Mouse (Mus musculus) retina, embryonic 14.5 days (tissue): Measurements from ENCODE around the gene Nek8.

ENCODE experiments used
- DNase-seq: peaks from one replicate; pipeline ENCODE4 v3.0.0-alpha.2; 2015; ENCODE audit warnings: low spot score

Gene Nek8

GRCm38 (mm10) chr11:78182961-78183844, 6.7 kb upstream of the Nek8 start, which contains the start of gene Rpl23a:
Gene Rpl23a (minus strand): TSS chr11:78183584.
- DNase-seq: peak; percentile 97

- no peak for DNase-seq
These were observed 6.0 kb upstream of the Nek8 start for GRCm38 (mm10) chr11:78182450-78182849.

GRCm38 (mm10) chr11:78181830-78182357, 5.4 kb upstream of the Nek8 start:
- DNase-seq: no peak

- no peak for DNase-seq
These were observed 3.7 kb upstream of the Nek8 start for GRCm38 (mm10) chr11:78180081-78180761.

GRCm38 (mm10) chr11:78179438-78179999, 3.0 kb upstream of the Nek8 start:
- DNase-seq: no peak

- DNase-seq: peak; percentile 52
These were observed 2.5 kb upstream of the Nek8 start for GRCm38 (mm10) chr11:78178859-78179437.

- DNase-seq: peak; percentile 98
These were observed 1.7 kb upstream of the Nek8 start for GRCm38 (mm10) chr11:78177903-78178858.

- no peak for DNase-seq
These were observed 962 bp upstream of the Nek8 start for GRCm38 (mm10) chr11:78177437-78177836.

- DNase-seq: no peak
These were observed 443 bp upstream of the Nek8 start for GRCm38 (mm10) chr11:78176905-78177331.

- DNase-seq: peak; percentile 50
These were observed 589 bp downstream of the Nek8 start for GRCm38 (mm10) chr11:78175771-78176401.

GRCm38 (mm10) chr11:78174506-78174905, 2.0 kb downstream of the Nek8 start:
- DNase-seq: no peak

- no peak for DNase-seq
These were observed 3.6 kb downstream of the Nek8 start for GRCm38 (mm10) chr11:78172748-78173383.

- peak; percentile 45 for DNase-seq
These were observed 4.3 kb downstream of the Nek8 start for GRCm38 (mm10) chr11:78172034-78172747.

- DNase-seq: no peak
These were observed 5.1 kb downstream of the Nek8 start for GRCm38 (mm10) chr11:78171328-78171727.

- DNase-seq: no peak
These were observed 6.2 kb downstream of the Nek8 start for GRCm38 (mm10) chr11:78170306-78170705.

- no peak for DNase-seq
These were observed 7.7 kb downstream of the Nek8 start for GRCm38 (mm10) chr11:78168541-78169468.

- DNase-seq: no peak
These were observed 9.1 kb downstream of the Nek8 start for GRCm38 (mm10) chr11:78167257-78167959.

- no peak for DNase-seq
These were observed 9.8 kb downstream of the Nek8 start for GRCm38 (mm10) chr11:78166640-78167039.
